Mouse (Mus musculus): ENCODE results near the gene Trove2. TPM values are rescaled to one million over a fixed set of nuclear protein-coding genes. Genes with fewer than 3 reads are reported as not detected.

Trove2 gene
- polyA plus RNA-seq, 1 experiment from 2014 or later, result 16.2 TPM

DNA sequence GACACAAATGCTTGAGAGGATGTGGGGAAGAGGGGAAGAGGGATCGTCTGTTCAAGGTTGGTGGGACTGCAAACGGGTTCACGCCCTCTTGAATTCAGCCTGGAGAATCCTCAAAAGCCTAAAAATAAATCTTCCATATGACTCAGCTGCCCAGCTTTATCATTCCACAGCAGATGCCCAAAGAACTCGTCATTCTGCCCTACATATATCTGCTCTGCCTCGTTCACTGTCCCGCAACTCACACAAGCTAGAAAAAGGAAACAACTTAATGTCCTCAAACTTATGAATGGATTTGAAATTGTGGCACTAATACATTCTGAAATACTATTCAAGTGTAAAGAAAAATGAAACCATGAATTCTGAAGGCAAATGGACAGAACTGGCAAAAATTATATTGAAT lies 3.0 kb downstream of the Trove2 start:
- Histone ChIP-seq H3K9me3 (replicated peaks; ENCODE audit: control insufficient read depth, low read length) (no peaks in the 10 kb centered on the region), H3K4me1 (ENCODE audit: control insufficient read depth, insufficient read depth, low read length) (peaks cover 10% of the 10 kb centered on the region), H3K9ac (ENCODE audit: low read length) (no peak overlapping the region), H3K27ac (ENCODE audit: low read length) (no peak overlapping the region), H3K36me3 (ENCODE audit: control insufficient read depth, insufficient read depth, low read length) (no peaks in the 10 kb centered on the region), H3K27me3 (ENCODE audit: control insufficient read depth, insufficient read depth, low read length) (no peaks in the 10 kb centered on the region), H3K4me2 (ENCODE audit: low read depth, low read length) (no peak overlapping the region), H3K4me3 (replicated peaks; ENCODE audit: low read length) (no peak overlapping the region)
- WGBS, result 56% methylated on average over 6 of the region's 6 CpGs
- ATAC-seq (ENCODE audit: insufficient read depth, low FRiP score), result no peak

- 56% methylated on average over 7 of the region's 7 CpGs for WGBS
- Histone ChIP-seq H3K4me1 (ENCODE audit: control insufficient read depth, insufficient read depth, low read length) (peaks cover 4% of the 10 kb centered on the region; the same call in 1 of the 2 replicates), H3K4me2 (ENCODE audit: low read depth, low read length) (no peak overlapping the region), H3K4me3 (replicated peaks; ENCODE audit: low read length) (no peak overlapping the region), H3K9me3 (replicated peaks; ENCODE audit: control insufficient read depth, low read length) (no peaks in the 10 kb centered on the region), H3K36me3 (ENCODE audit: control insufficient read depth, insufficient read depth, low read length) (no peaks in the 10 kb centered on the region), H3K9ac (ENCODE audit: low read length) (no peak overlapping the region), H3K27me3 (ENCODE audit: control insufficient read depth, insufficient read depth, low read length) (no peaks in the 10 kb centered on the region), H3K27ac (ENCODE audit: low read length) (no peak overlapping the region)
- no peak for ATAC-seq (ENCODE audit: insufficient read depth, low FRiP score)
Measured at GRCm38 (mm10) chr1:143773082-143773481, 3.8 kb downstream of the Trove2 start.

GRCm38 (mm10) chr1:143770444-143771109 lies 6.3 kb downstream of the Trove2 start:
- WGBS, result 52% methylated on average over 20 of the region's 20 CpGs

GRCm38 (mm10) chr1:143766238-143766637 lies 10.6 kb downstream of the Trove2 start:
- Histone ChIP-seq H3K4me2 (ENCODE audit: low read depth, low read length) (no peak overlapping the region), H3K27ac (ENCODE audit: low read length) (no peak overlapping the region), H3K4me1 (ENCODE audit: control insufficient read depth, insufficient read depth, low read length) (no peaks in the 10 kb centered on the region), H3K9me3 (replicated peaks; ENCODE audit: control insufficient read depth, low read length) (no peaks in the 10 kb centered on the region), H3K27me3 (ENCODE audit: control insufficient read depth, insufficient read depth, low read length) (no peaks in the 10 kb centered on the region), H3K9ac (ENCODE audit: low read length) (no peak overlapping the region), H3K4me3 (replicated peaks; ENCODE audit: low read length) (no peak overlapping the region), H3K36me3 (ENCODE audit: control insufficient read depth, insufficient read depth, low read length) (peaks cover 7% of the 10 kb centered on the region; the same call in 1 of the 2 replicates)
- 97% methylated on average over 6 of the region's 6 CpGs for WGBS
- ATAC-seq (ENCODE audit: insufficient read depth, low FRiP score), result no peak

More at GRCm38 (mm10) chr1:143770444-143771109, 6.3 kb downstream of the Trove2 start:
- Histone ChIP-seq H3K27me3 (ENCODE audit: control insufficient read depth, insufficient read depth, low read length) (no peaks in the 10 kb centered on the region), H3K9me3 (replicated peaks; ENCODE audit: control insufficient read depth, low read length) (no peaks in the 10 kb centered on the region), H3K27ac (ENCODE audit: low read length) (no peak overlapping the region; the same call in 1 of the 2 replicates), H3K36me3 (ENCODE audit: control insufficient read depth, insufficient read depth, low read length) (peaks cover 4% of the 10 kb centered on the region; the same call in 1 of the 2 replicates), H3K4me1 (ENCODE audit: control insufficient read depth, insufficient read depth, low read length) (peaks cover 4% of the 10 kb centered on the region; the same call in 1 of the 2 replicates), H3K4me2 (ENCODE audit: low read depth, low read length) (peak overlapping the region; percentile 27; the same call in 1 of the 2 replicates), H3K9ac (ENCODE audit: low read length) (no peak overlapping the region), H3K4me3 (replicated peaks; ENCODE audit: low read length) (no peak overlapping the region)
- ATAC-seq (ENCODE audit: insufficient read depth, low FRiP score), result no peak

GRCm38 (mm10) chr1:143765801-143766200 lies 11.1 kb downstream of the Trove2 start:
- H3K36me3 ChIP-seq (ENCODE audit: control insufficient read depth, insufficient read depth, low read length), result peaks cover 7% of the 10 kb centered on the region; the same call in 1 of the 2 replicates
- no peak for ATAC-seq (ENCODE audit: insufficient read depth, low FRiP score)
- H3K27me3 ChIP-seq (ENCODE audit: control insufficient read depth, insufficient read depth, low read length), result no peaks in the 10 kb centered on the region
- no peak overlapping the region for H3K4me2 ChIP-seq (ENCODE audit: low read depth, low read length)
- no peak overlapping the region for H3K27ac ChIP-seq (ENCODE audit: low read length)
- no peak overlapping the region for H3K9ac ChIP-seq (ENCODE audit: low read length)
- H3K4me3 ChIP-seq (replicated peaks; ENCODE audit: low read length), result no peak overlapping the region
- no peaks in the 10 kb centered on the region for H3K9me3 ChIP-seq (replicated peaks; ENCODE audit: control insufficient read depth, low read length)
- WGBS, result 78% methylated on average over 4 of the region's 4 CpGs
- H3K4me1 ChIP-seq (ENCODE audit: control insufficient read depth, insufficient read depth, low read length), result no peaks in the 10 kb centered on the region

DNA sequence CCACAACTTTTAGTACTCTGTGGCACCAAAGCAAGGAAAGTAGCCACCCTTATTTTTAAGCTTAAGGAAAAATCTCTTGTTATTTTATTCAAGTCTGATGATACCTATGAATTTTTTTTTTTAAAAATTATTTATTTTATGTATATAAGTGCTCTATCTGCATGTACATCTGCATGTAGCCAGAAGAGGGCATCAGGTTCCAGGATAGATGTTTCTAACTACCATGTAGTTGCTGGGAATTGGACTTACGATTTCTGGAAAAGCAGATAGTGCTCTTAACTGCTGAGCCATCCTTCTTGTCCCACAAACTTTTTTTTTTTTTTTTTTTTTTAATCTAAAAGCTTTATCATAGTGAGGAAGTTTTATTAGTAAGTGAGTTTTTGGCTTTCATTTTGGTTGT lies 12.4 kb downstream of the Trove2 start:
- Histone ChIP-seq H3K4me2 (ENCODE audit: low read depth, low read length) (no peak overlapping the region), H3K36me3 (ENCODE audit: control insufficient read depth, insufficient read depth, low read length) (peaks cover 15% of the 10 kb centered on the region), H3K4me3 (replicated peaks; ENCODE audit: low read length) (no peak overlapping the region), H3K27me3 (ENCODE audit: control insufficient read depth, insufficient read depth, low read length) (no peaks in the 10 kb centered on the region), H3K9ac (ENCODE audit: low read length) (no peak overlapping the region), H3K27ac (ENCODE audit: low read length) (no peak overlapping the region), H3K4me1 (ENCODE audit: control insufficient read depth, insufficient read depth, low read length) (no peaks in the 10 kb centered on the region), H3K9me3 (replicated peaks; ENCODE audit: control insufficient read depth, low read length) (no peaks in the 10 kb centered on the region)
- WGBS, result 70% methylated on average over 1 of the region's 1 CpGs
- ATAC-seq (ENCODE audit: insufficient read depth, low FRiP score), result no peak

- Histone ChIP-seq H3K27ac (ENCODE audit: low read length) (no peak overlapping the region), H3K27me3 (ENCODE audit: control insufficient read depth, insufficient read depth, low read length) (no peaks in the 10 kb centered on the region), H3K4me2 (ENCODE audit: low read depth, low read length) (no peak overlapping the region), H3K36me3 (ENCODE audit: control insufficient read depth, insufficient read depth, low read length) (peaks cover 22% of the 10 kb centered on the region), H3K9me3 (replicated peaks; ENCODE audit: control insufficient read depth, low read length) (no peaks in the 10 kb centered on the region), H3K9ac (ENCODE audit: low read length) (no peak overlapping the region), H3K4me3 (replicated peaks; ENCODE audit: low read length) (no peak overlapping the region), H3K4me1 (ENCODE audit: control insufficient read depth, insufficient read depth, low read length) (no peaks in the 10 kb centered on the region)
- WGBS, result 75% methylated on average over 8 of the region's 8 CpGs
- no peak for ATAC-seq (ENCODE audit: insufficient read depth, low FRiP score)
Measured at GRCm38 (mm10) chr1:143762159-143762558, 14.7 kb downstream of the Trove2 start.

GRCm38 (mm10) chr1:143745871-143746270 lies 31.0 kb downstream of the Trove2 start:
- no peaks in the 10 kb centered on the region for H3K9me3 ChIP-seq (replicated peaks; ENCODE audit: control insufficient read depth, low read length)
- no peaks in the 10 kb centered on the region for H3K4me1 ChIP-seq (ENCODE audit: control insufficient read depth, insufficient read depth, low read length)
- no peak for ATAC-seq (ENCODE audit: insufficient read depth, low FRiP score)
- H3K27ac ChIP-seq (ENCODE audit: low read length), result no peak overlapping the region
- H3K4me3 ChIP-seq (replicated peaks; ENCODE audit: low read length), result no peak overlapping the region
- 0 out of 2 replicates have a peak, but pooled peaks cover 6% of the 10 kb centered on the region for H3K36me3 ChIP-seq (ENCODE audit: control insufficient read depth, insufficient read depth, low read length)
- 87% methylated on average over 10 of the region's 10 CpGs for whole genome bisulfite sequencing
- H3K9ac ChIP-seq (ENCODE audit: low read length), result no peak overlapping the region
- H3K4me2 ChIP-seq (ENCODE audit: low read depth, low read length), result no peak overlapping the region
- H3K27me3 ChIP-seq (ENCODE audit: control insufficient read depth, insufficient read depth, low read length), result no peaks in the 10 kb centered on the region

DNA sequence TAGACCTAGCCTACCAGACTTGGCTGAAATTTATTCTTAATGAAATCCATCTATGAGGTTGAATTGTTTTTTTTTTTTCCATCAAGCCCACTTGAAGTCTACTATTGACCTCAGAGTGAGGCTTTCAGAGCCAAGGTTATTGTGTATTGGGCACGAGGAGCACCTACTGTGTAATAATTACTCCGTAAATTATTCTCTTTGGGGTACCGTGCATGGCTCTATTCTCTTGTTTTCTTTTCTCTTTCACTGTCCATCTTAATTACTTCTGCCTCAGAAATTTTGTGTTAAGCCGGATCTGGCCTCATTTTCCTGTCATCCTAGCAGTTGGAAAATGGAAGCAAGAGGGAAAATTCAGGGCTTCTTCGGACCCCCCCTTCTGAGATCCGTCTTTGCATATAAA lies 34.7 kb downstream of the Trove2 start:
- 91% methylated on average over 6 of the region's 6 CpGs for WGBS
- 0 out of 2 replicates have a peak, but pooled peaks cover 6% of the 10 kb centered on the region for H3K36me3 ChIP-seq (ENCODE audit: control insufficient read depth, insufficient read depth, low read length)
- H3K4me3 ChIP-seq (replicated peaks; ENCODE audit: low read length), result no peak overlapping the region
- no peaks in the 10 kb centered on the region for H3K27me3 ChIP-seq (ENCODE audit: control insufficient read depth, insufficient read depth, low read length)
- H3K9ac ChIP-seq (ENCODE audit: low read length), result no peak overlapping the region
- H3K27ac ChIP-seq (ENCODE audit: low read length), result no peak overlapping the region
- H3K4me1 ChIP-seq (ENCODE audit: control insufficient read depth, insufficient read depth, low read length), result peaks cover 6% of the 10 kb centered on the region
- H3K9me3 ChIP-seq (replicated peaks; ENCODE audit: control insufficient read depth, low read length), result no peaks in the 10 kb centered on the region
- no peak for ATAC-seq (ENCODE audit: insufficient read depth, low FRiP score)
- H3K4me2 ChIP-seq (ENCODE audit: low read depth, low read length), result no peak overlapping the region

All from stomach, embryonic 16.5 days (tissue).